Mouse (Mus musculus) heart, postnatal 0 days (tissue): ENCODE measurements at regions not wholly inside any gene's neighbourhood (a gene's known extent, or its start where the extent isn't known, plus 50 kb on each side); places are given as distances from the start of the nearest gene placed in this dataset.

ENCODE experiments used
- ATAC-seq: fragments of 200-750 bp; cut with Nextera tagmentation; 2 replicates; pipeline ENCODE4 v1.8.0; 2017; ENCODE audit warnings: low read depth, moderate number of reproducible peaks, moderate library complexity; ENCODE audit not compliant: insufficient read depth
- DNase-seq: peaks from one replicate; pipeline ENCODE4 v3.0.0-alpha.2; 2016; ENCODE audit warnings: low spot score
- H3K27ac ChIP-seq: fragments of 300-500 bp; sonication (generic); 2 replicates; pipeline ENCODE4 v1.5.1; 2014; ENCODE audit warnings: low read depth, mild to moderate bottlenecking
- H3K27me3 ChIP-seq: fragments of 300-500 bp; sonication (generic); 2 replicates; pipeline ENCODE4 v1.6.1; 2014; ENCODE audit warnings: low read length, mixed read lengths; ENCODE audit not compliant: control insufficient read depth, insufficient read depth
- H3K36me3 ChIP-seq: fragments of 300-500 bp; sonication (generic); replicated peaks from 2 replicates; pipeline ENCODE4 v1.6.1; 2014; ENCODE audit warnings: low read length, mixed read lengths; ENCODE audit not compliant: control insufficient read depth, insufficient read depth
- H3K4me1 ChIP-seq: fragments of 300-500 bp; sonication (generic); 2 replicates; pipeline ENCODE4 v1.6.1; 2014; ENCODE audit warnings: antibody characterized with exemption; ENCODE audit not compliant: control insufficient read depth, insufficient read depth
- H3K4me2 ChIP-seq: fragments of 300-500 bp; sonication (generic); 2 replicates; pipeline ENCODE4 v1.6.1; 2014; ENCODE audit warnings: low read depth, mild to moderate bottlenecking, low read length, moderate library complexity
- H3K4me3 ChIP-seq: fragments of 300-500 bp; sonication (generic); 2 replicates; pipeline ENCODE4 v1.5.1; 2014; ENCODE audit warnings: low read depth, low read length
- H3K9ac ChIP-seq: fragments of 300-500 bp; sonication (generic); replicated peaks from 2 replicates; pipeline ENCODE4 v1.6.1; 2014; ENCODE audit warnings: low read depth, low read length, mixed read lengths
- H3K9me3 ChIP-seq: fragments of 300-500 bp; sonication (generic); replicated peaks from 2 replicates; pipeline ENCODE4 v1.6.1; 2016; ENCODE audit warnings: low read length; ENCODE audit not compliant: control insufficient read depth
- CTCF ChIP-seq: IDR thresholded peaks from 2 replicates; pipeline ENCODE4 v1.5.1; 2016; ENCODE audit warnings: antibody characterized with exemption, control low read depth, low read depth
- EP300 ChIP-seq: IDR thresholded peaks from 2 replicates; pipeline ENCODE4 v1.6.1; 2016; ENCODE audit warnings: antibody characterized with exemption, low read depth
- WGBS: fragments of 180-500 bp; shearing (Covaris S2); extraction: QIAGEN DNeasy Blood & Tissue Kit; methylation state at CpG from one replicate; pipeline ENCODE4 v1.1.7; 2014; 5-methylcytosine and 5-hydroxymethylcytosine counted together

GRCm38 (mm10) chrX:12917105-12917504, 154.2 kb upstream of the Usp9x start:
- ATAC-seq (peak; percentile 89), DNase-seq (peak; percentile 11)
- H3K27ac ChIP-seq, result peak overlapping the region; percentile 46; the same call in 1 of the 2 replicates
- peak overlapping the region; percentile 29 for H3K4me3 ChIP-seq
- no peaks in the 10 kb centered on the region for H3K9me3 ChIP-seq
- 30% methylated on average over 13 of the region's 13 CpGs for whole genome bisulfite sequencing
- peak overlapping the region; percentile 48 for H3K4me2 ChIP-seq
- no peaks in the 10 kb centered on the region for H3K4me1 ChIP-seq
- H3K36me3 ChIP-seq, result no peaks in the 10 kb centered on the region
- no peak for TF ChIP-seq EP300
- TF ChIP-seq CTCF, result no peak
- H3K27me3 ChIP-seq, result no peaks in the 10 kb centered on the region
- no peak overlapping the region for H3K9ac ChIP-seq

DNA sequence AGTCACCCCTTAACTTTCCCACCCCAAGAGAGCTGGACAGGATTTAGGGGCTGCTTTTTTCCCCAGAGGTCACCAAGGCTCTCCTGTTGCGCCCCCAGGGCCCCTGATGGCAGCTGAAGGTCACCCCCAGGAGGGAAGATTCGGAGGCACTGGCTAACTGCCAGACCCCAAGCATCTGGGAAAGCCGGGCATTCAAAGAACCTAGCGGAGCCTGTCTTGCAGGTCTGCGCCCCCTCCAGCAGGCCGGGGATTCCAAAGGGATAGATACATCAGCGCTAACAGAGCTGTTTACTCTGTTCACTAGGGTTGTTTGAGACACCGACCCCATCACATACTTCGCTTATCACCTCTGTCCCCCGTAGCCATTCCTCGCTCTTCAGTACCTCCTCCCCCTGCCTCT, 154.6 kb upstream of the Usp9x start:
- TF ChIP-seq EP300 (no peak), CTCF (no peak)
- no peak for DNase-seq
- Histone ChIP-seq H3K4me3 (peak overlapping the region; percentile 29), H3K4me2 (peak overlapping the region; percentile 48), H3K27ac (peak overlapping the region; percentile 46), H3K9me3 (no peaks in the 10 kb centered on the region), H3K9ac (peak overlapping the region; percentile 30; the same call in 1 of the 2 replicates), H3K27me3 (no peaks in the 10 kb centered on the region), H3K4me1 (no peaks in the 10 kb centered on the region), H3K36me3 (no peaks in the 10 kb centered on the region)
- WGBS, result 29% methylated on average over 11 of the region's 11 CpGs
- ATAC-seq, result peak; percentile 55

DNA sequence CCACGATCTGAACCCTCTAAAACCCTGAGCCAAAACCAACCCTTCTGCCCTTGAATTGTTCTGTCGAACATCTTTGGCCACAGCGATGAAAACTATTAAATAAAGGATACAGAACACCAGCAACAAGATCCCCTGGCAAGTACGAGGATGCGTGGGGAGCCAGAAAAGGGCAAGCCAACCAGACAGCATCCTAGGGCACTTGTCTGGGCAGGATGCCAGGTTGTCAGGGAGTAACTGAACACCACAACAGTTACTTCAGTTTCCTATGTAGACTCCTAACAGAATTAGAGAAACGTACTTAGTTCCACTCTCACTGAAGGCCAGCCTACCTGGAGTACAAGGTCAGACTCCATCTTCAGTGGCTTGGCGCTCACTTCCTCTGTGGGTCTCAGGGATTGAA, 138.4 kb upstream of the Med14 start:
- H3K9me3 ChIP-seq, result no peaks in the 10 kb centered on the region
- WGBS, result 72% methylated on average over 7 of the region's 7 CpGs
- no peak for TF ChIP-seq CTCF
- no peak for TF ChIP-seq EP300
- no peaks in the 10 kb centered on the region for H3K36me3 ChIP-seq
- no peaks in the 10 kb centered on the region for H3K27me3 ChIP-seq
- no peak overlapping the region for H3K4me3 ChIP-seq
- DNase-seq (no peak), ATAC-seq (no peak)
- H3K4me1 ChIP-seq, result no peaks in the 10 kb centered on the region
- no peak overlapping the region for H3K27ac ChIP-seq
- no peak overlapping the region for H3K4me2 ChIP-seq
- no peak overlapping the region for H3K9ac ChIP-seq

DNA sequence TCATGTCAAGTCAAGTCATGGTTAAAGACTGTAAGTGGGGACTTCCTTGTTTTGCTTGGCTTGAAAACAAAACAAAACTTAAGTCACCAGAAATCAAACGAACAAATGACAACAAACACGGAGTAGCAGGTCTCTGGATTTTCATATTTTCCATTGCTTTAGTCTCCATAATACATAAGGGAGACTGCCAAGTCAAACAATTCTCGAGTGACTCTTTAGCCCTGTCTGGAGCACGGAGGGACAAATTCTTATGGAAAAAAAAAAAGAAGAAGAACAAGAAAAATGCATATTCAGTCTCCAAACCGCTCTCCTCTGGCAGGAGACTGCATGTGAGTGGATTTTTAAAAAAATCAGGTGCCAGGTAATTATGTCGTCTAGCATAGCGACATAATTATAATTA, 129.6 kb upstream of the Med14 start:
- no peak overlapping the region for H3K4me3 ChIP-seq
- no peak overlapping the region for H3K9ac ChIP-seq
- H3K36me3 ChIP-seq, result no peaks in the 10 kb centered on the region
- TF ChIP-seq CTCF (no peak), EP300 (no peak)
- 59% methylated on average over 7 of the region's 7 CpGs for WGBS
- H3K27me3 ChIP-seq, result no peaks in the 10 kb centered on the region
- DNase-seq (no peak), ATAC-seq (no peak)
- H3K9me3 ChIP-seq, result no peaks in the 10 kb centered on the region
- no peak overlapping the region for H3K27ac ChIP-seq
- H3K4me1 ChIP-seq, result no peaks in the 10 kb centered on the region
- no peak overlapping the region for H3K4me2 ChIP-seq

GRCm38 (mm10) chrX:12889482-12889808, 127.6 kb upstream of the Med14 start:
- H3K27me3 ChIP-seq, result no peaks in the 10 kb centered on the region
- H3K9me3 ChIP-seq, result no peaks in the 10 kb centered on the region
- no peak overlapping the region for H3K9ac ChIP-seq
- H3K4me1 ChIP-seq, result no peaks in the 10 kb centered on the region
- H3K4me2 ChIP-seq, result no peak overlapping the region
- H3K36me3 ChIP-seq, result no peaks in the 10 kb centered on the region
- TF ChIP-seq CTCF (no peak), EP300 (no peak)
- no peak overlapping the region for H3K27ac ChIP-seq
- H3K4me3 ChIP-seq, result no peak overlapping the region
- no peak for ATAC-seq
- DNase-seq, result no peak
- 64% methylated on average over 3 of the region's 3 CpGs for WGBS

DNA sequence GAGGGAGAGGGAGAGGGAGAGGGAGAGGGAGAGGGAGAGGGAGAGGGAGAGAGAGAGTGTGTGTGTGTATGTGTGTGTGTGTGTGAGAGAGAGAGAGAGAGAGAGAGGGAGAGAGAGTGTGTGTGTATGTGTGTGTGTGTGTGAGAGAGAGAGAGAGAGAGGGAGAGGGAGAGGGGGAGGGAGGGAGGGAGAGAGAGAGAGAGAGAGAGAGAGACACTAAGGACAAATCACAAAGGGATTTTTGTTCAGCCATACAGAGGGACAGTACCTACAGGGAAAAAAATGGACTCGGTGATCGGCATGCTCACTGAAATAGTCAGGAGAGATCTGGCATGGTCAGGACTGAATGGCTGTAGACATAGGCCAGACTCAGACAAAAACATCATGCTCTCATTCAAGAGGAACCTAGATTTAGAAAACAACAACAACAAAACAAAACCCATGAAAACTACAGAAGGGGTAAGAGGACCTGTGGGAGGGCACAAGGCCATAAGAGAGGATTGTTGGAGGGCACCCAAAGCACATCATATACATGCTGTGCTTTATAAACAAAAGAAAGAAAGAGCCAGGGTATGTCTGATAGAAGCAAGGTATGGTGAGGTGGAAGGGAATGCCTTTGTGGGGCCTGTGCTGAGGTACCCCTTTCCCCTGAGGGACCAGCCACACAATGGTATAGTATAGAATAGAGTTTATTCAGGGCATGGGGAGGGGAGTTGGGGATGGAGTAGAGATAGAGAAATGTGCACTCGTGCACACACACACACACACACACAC, 127.0 kb upstream of the Med14 start:
- H3K36me3 ChIP-seq, result no peaks in the 10 kb centered on the region
- H3K9me3 ChIP-seq, result no peaks in the 10 kb centered on the region
- TF ChIP-seq CTCF (no peak), EP300 (no peak)
- H3K27me3 ChIP-seq, result no peaks in the 10 kb centered on the region
- no peak for DNase-seq
- H3K9ac ChIP-seq, result no peak overlapping the region
- no peaks in the 10 kb centered on the region for H3K4me1 ChIP-seq
- no peak overlapping the region for H3K27ac ChIP-seq
- no peak overlapping the region for H3K4me2 ChIP-seq
- 50% methylated on average over 3 of the region's 3 CpGs for WGBS
- ATAC-seq, result no peak
- H3K4me3 ChIP-seq, result no peak overlapping the region
